Mouse (Mus musculus) ES-E14 (cell line): ENCODE data around the gene Fanca.

Experiments
- MAFK ChIP-seq: IDR thresholded peaks from 2 replicates; pipeline ENCODE4 v1.6.1; 2014; ENCODE audit warnings: mild to moderate bottlenecking, low read depth, low read length, inconsistent platforms; ENCODE audit not compliant: insufficient read depth
- ZC3H11A ChIP-seq: IDR thresholded peaks from 2 replicates; pipeline ENCODE4 v1.6.1; 2012; ENCODE audit warnings: low read depth, mild to moderate bottlenecking, inconsistent platforms, low read length, borderline replicate concordance

GRCm38 (mm10) chr8:123271147-123271546 lies 47.2 kb downstream of the Fanca start:
- TF ChIP-seq MAFK (no peak), ZC3H11A (no peak)
